Mouse (Mus musculus) thymus, adult 2 months (tissue): ENCODE data around the gene Brms1.

Experiments
- CTCF ChIP-seq: fragments of 200-500 bp; IDR thresholded peaks from 2 replicates; pipeline ENCODE4 v1.5.1; 2012; ENCODE audit warnings: mild to moderate bottlenecking, control low read depth, low read length, moderate library complexity, borderline replicate concordance; ENCODE audit not compliant: control insufficient read depth, poor library complexity, insufficient read depth; ENCODE audit errors: extremely low read depth
- POLR2A ChIP-seq: fragments of 200-500 bp; IDR thresholded peaks from 2 replicates; pipeline ENCODE4 v1.6.1; 2012; ENCODE audit warnings: mild to moderate bottlenecking, low read length, control low read depth, moderate library complexity; ENCODE audit not compliant: control insufficient read depth, poor library complexity, insufficient read depth; ENCODE audit errors: extremely low read depth

GRCm38 (mm10) chr19:5069978-5070377 lies 28.8 kb downstream of the Brms1 start:
- TF ChIP-seq CTCF = no peak
- no peak for TF ChIP-seq POLR2A
